Mouse (Mus musculus) lung, postnatal 4 days (tissue): ENCODE data around the gene Ogfr.

Source experiments
- DNase-seq, 2 experiments: peaks; one replicate each; pipeline ENCODE4 v3.0.0; 2021

Ogfr gene

GRCm38 (mm10) chr2:180610283-180610682, 21.2 kb downstream of the Ogfr start:
- no peak for DNase-seq

DNA sequence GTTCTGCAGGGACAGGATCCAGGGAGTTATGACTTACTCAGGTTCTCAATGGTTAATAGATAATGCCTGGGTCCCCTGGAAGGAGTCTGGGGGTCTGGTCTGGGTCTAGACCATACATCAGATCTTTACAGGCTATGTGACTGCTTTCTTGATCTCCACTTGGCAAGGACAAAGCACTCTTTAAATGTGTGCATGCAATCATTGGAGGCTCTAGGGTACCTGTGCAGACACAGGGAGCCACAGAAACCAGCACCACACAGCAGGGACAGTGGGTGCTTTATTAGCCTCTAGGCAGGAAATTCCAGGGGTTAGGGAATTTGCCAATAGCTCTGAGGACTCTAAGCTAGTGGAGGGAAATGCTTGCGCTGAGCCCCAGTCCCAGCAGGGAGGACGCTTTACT, 22.8 kb downstream of the Ogfr start:
- no peak for DNase-seq

- no peak for DNase-seq
Observed at GRCm38 (mm10) chr2:180641576-180642554, 52.8 kb downstream of the Ogfr start.

DNA sequence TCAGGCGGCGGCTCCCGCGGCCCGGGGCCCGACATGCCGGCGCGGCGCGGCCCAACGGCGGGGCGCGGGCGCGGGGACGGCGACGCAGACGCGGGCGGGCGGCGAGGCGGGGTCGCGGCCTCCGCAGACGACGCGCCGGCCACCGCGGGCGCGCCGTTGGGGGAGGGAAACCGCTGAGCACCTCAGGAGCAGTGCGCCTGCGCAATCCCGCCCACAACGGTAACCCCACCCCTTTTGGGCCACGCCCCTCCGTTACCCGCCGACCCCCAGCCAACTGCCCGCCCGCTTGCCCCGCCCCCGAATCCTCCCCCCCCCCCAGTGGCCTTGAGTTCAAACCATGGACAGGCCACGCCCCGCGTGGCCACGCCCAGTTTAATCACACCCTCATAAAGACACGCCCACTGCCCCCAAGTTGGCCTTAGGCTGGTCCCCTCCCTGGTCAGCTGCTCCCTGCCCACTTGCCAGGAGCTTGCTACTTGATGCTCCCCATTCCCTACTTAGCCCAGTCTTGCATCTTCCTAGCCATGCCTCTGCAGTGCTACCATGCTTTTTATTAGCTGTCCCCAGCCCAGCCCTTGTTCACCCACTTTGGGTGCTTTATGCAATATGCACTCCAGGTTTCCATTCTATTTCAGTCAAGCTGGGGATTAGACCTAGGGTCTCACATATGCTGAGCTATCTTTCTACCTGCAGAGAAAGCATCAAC, 53.7 kb downstream of the Ogfr start, which contains the start of gene Tcfl5:
Gene Tcfl5, minus strand, starts transcription at position 154 of the 706 bp plus-strand sequence.
- DNase-seq = no peak

- no peak for DNase-seq
Observed at GRCm38 (mm10) chr2:180643626-180644025, 54.6 kb downstream of the Ogfr start.
